Mouse (Mus musculus): ENCODE measurements around the gene Grm7.
A peak's percentile ranks its signal among the peaks of the same experiment; 100 is the strongest.

Grm7 gene

GRCm38 (mm10) chr6:110868311-110868710 lies 222.9 kb downstream of the Grm7 start:
- no peak for DNase-seq (ENCODE audit: low read depth, low spot score)

GRCm38 (mm10) chr6:110982013-110982412 lies 336.6 kb downstream of the Grm7 start:
- no peak for DNase-seq (ENCODE audit: low read depth, low spot score)

GRCm38 (mm10) chr6:111039099-111039498 lies 393.7 kb downstream of the Grm7 start:
- no peak for DNase-seq (ENCODE audit: low read depth, low spot score)

GRCm38 (mm10) chr6:111045896-111046295 lies 400.5 kb downstream of the Grm7 start:
- no peak for DNase-seq (ENCODE audit: low read depth, low spot score)

- DNase-seq (ENCODE audit: low read depth, low spot score), result peak; percentile 37
These were observed 403.9 kb downstream of the Grm7 start for GRCm38 (mm10) chr6:111049247-111049646.

GRCm38 (mm10) chr6:111054001-111054975 lies 408.9 kb downstream of the Grm7 start:
- DNase-seq (ENCODE audit: low read depth, low spot score), result no peak

- DNase-seq (ENCODE audit: low read depth, low spot score), result peak; percentile 61
These were observed 412.4 kb downstream of the Grm7 start for GRCm38 (mm10) chr6:111057798-111058197.

- DNase-seq (ENCODE audit: low read depth, low spot score), result no peak
These were observed 414.6 kb downstream of the Grm7 start for GRCm38 (mm10) chr6:111060004-111060403.

GRCm38 (mm10) chr6:111084569-111084968 lies 439.2 kb downstream of the Grm7 start:
- DNase-seq (ENCODE audit: low read depth, low spot score), result no peak

- no peak for DNase-seq (ENCODE audit: low read depth, low spot score)
These were observed 449.4 kb downstream of the Grm7 start for GRCm38 (mm10) chr6:111094818-111095217.

- DNase-seq (ENCODE audit: low read depth, low spot score), result no peak
These were observed 460.1 kb downstream of the Grm7 start for GRCm38 (mm10) chr6:111105485-111105884.

GRCm38 (mm10) chr6:111161037-111161436 lies 515.7 kb downstream of the Grm7 start:
- DNase-seq (ENCODE audit: low read depth, low spot score), result peak; percentile 8

- no peak for DNase-seq (ENCODE audit: low read depth, low spot score)
These were observed 550.0 kb downstream of the Grm7 start for GRCm38 (mm10) chr6:111195333-111195732.

- DNase-seq (ENCODE audit: low read depth, low spot score), result no peak
These were observed 575.8 kb downstream of the Grm7 start for GRCm38 (mm10) chr6:111221083-111221729.

- no peak for DNase-seq (ENCODE audit: low read depth, low spot score)
These were observed 609.8 kb downstream of the Grm7 start for GRCm38 (mm10) chr6:111255215-111255614.

- no peak for DNase-seq (ENCODE audit: low read depth, low spot score)
These were observed 611.6 kb downstream of the Grm7 start for GRCm38 (mm10) chr6:111256939-111257338.

- DNase-seq (ENCODE audit: low read depth, low spot score), result no peak
These were observed 612.9 kb downstream of the Grm7 start for GRCm38 (mm10) chr6:111258256-111258655.

- DNase-seq (ENCODE audit: low read depth, low spot score), result peak; percentile 25
These were observed 615.8 kb downstream of the Grm7 start for GRCm38 (mm10) chr6:111261181-111261580.

- DNase-seq (ENCODE audit: low read depth, low spot score), result no peak
These were observed 631.3 kb downstream of the Grm7 start for GRCm38 (mm10) chr6:111276657-111277056.

- no peak for DNase-seq (ENCODE audit: low read depth, low spot score)
These were observed 633.1 kb downstream of the Grm7 start for GRCm38 (mm10) chr6:111278516-111278915.

GRCm38 (mm10) chr6:111293505-111294001 lies 648.2 kb downstream of the Grm7 start:
- no peak for DNase-seq (ENCODE audit: low read depth, low spot score)

- DNase-seq (ENCODE audit: low read depth, low spot score), result no peak
These were observed 658.7 kb downstream of the Grm7 start for GRCm38 (mm10) chr6:111303912-111304555.

All from ZHBTc4 (cell line).